Mouse (Mus musculus) G1E (cell line): ENCODE results near the gene Celf2.

Source experiments
- CTCF ChIP-seq: IDR thresholded peaks from 2 replicates; pipeline ENCODE4 v1.5.1; 2012; ENCODE audit warnings: low read depth, low read length, inconsistent platforms, mixed read lengths
- GATA1 ChIP-seq: IDR thresholded peaks from 2 replicates; pipeline ENCODE4 v1.6.1; 2012; ENCODE audit warnings: borderline replicate concordance, low read length, inconsistent platforms, mixed read lengths
- TAL1 ChIP-seq: conservative IDR thresholded peaks from 2 replicates; pipeline ENCODE4 v1.6.1; 2012; ENCODE audit warnings: low read depth, low read length, inconsistent platforms, mixed read lengths

GRCm38 (mm10) chr2:7287434-7287833 lies 221.9 kb downstream of the Celf2 start:
- TF ChIP-seq CTCF: no peak
- no peak for TF ChIP-seq GATA1
- no peak for TF ChIP-seq TAL1
